Mouse (Mus musculus) lung, postnatal 0 days (tissue): ENCODE data around the gene Cdkn1c. TPM values are rescaled to one million over a fixed set of nuclear protein-coding genes. Genes with fewer than 3 reads are reported as not detected.

Experiments used
- ATAC-seq: fragments of 200-750 bp; cut with Nextera tagmentation; 2 replicates; pipeline ENCODE4 v1.8.0; 2017; ENCODE audit warnings: moderate library complexity
- DNase-seq: peaks from one replicate; pipeline ENCODE4 v3.0.0-alpha.2; 2016; ENCODE audit warnings: low spot score
- H3K27ac ChIP-seq: fragments of 300-500 bp; sonication (generic); 2 replicates; pipeline ENCODE4 v1.5.1; 2014; ENCODE audit warnings: antibody characterized with exemption, mild to moderate bottlenecking, low read length, mixed read lengths
- H3K27me3 ChIP-seq: fragments of 300-500 bp; sonication (generic); replicated peaks from 2 replicates; pipeline ENCODE4 v1.6.1; 2014; ENCODE audit warnings: low read length, mixed read lengths; ENCODE audit not compliant: insufficient read depth
- H3K36me3 ChIP-seq: fragments of 300-500 bp; sonication (generic); 2 replicates; pipeline ENCODE4 v1.6.1; 2014; ENCODE audit warnings: low read length, mixed read lengths; ENCODE audit not compliant: insufficient read depth
- H3K4me1 ChIP-seq: fragments of 300-500 bp; sonication (generic); 2 replicates; pipeline ENCODE4 v1.6.1; 2014; ENCODE audit warnings: antibody characterized with exemption, low read depth, low read length, mixed read lengths; ENCODE audit not compliant: insufficient read depth
- H3K4me2 ChIP-seq: fragments of 300-500 bp; sonication (generic); replicated peaks from 2 replicates; pipeline ENCODE4 v1.6.1; 2014; ENCODE audit warnings: low read depth, mild to moderate bottlenecking, low read length, moderate library complexity, mixed read lengths
- H3K4me3 ChIP-seq: fragments of 300-500 bp; sonication (generic); 2 replicates; pipeline ENCODE4 v1.5.1; 2014; ENCODE audit warnings: low read depth, low read length
- H3K9ac ChIP-seq: fragments of 300-500 bp; sonication (generic); replicated peaks from 2 replicates; pipeline ENCODE4 v1.6.1; 2014; ENCODE audit warnings: low read depth, mild to moderate bottlenecking
- H3K9me3 ChIP-seq: fragments of 300-500 bp; sonication (generic); 2 replicates; pipeline ENCODE4 v1.6.1; 2016; ENCODE audit warnings: low read length, mixed read lengths
- CTCF ChIP-seq: IDR thresholded peaks from 2 replicates; pipeline ENCODE4 v1.5.1; 2016; ENCODE audit warnings: antibody characterized with exemption, mild to moderate bottlenecking
- EP300 ChIP-seq: IDR thresholded peaks from 2 replicates; pipeline ENCODE4 v1.6.1; 2016; ENCODE audit warnings: antibody characterized with exemption, mild to moderate bottlenecking, control low read depth
- WGBS: fragments of 180-500 bp; shearing (Covaris S2); extraction: QIAGEN DNeasy Blood & Tissue Kit; methylation state at CpG from one replicate; pipeline ENCODE4 v1.1.7; 2014; 5-methylcytosine and 5-hydroxymethylcytosine counted together
- polyA plus RNA-seq: library from polyadenylated mRNA; unstranded; fragments of >200 nt; fragmentation: Nextera tagmentation; extraction: Ambion mirVana; gene quantifications from 2 replicates; pipeline ENCODE4 v1.2.1, GENCODE M21; 2015

Cdkn1c gene
- polyA plus RNA-seq, 1 experiment from 2014 or later: 207 TPM

DNA sequence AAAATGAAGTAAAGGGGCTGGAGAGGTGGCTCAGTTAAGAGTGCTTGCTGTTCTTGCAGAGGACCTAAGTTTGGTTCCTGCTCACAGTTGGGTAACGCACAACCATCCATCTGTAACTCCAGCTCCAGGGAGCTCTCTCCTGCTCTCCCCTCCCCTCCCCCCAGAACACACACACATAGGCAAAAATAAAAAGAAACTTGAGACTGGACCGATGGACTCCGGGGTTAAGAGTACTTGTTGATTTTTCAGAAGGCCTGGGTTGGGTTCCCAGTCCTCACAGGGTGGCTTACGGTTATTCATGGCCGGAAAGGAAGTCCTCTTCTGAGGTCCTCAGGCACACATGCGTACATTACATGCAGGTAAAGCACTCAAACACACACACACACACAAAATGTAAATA is 43.1 kb upstream of the Cdkn1c start:
- Histone ChIP-seq H3K4me3 (no peak overlapping the region), H3K9me3 (no peaks in the 10 kb centered on the region), H3K9ac (no peak overlapping the region), H3K27ac (no peak overlapping the region), H3K27me3 (0 out of 2 replicates have a peak, but pooled peaks cover 17% of the 10 kb centered on the region), H3K36me3 (no peaks in the 10 kb centered on the region), H3K4me1 (no peaks in the 10 kb centered on the region), H3K4me2 (no peak overlapping the region)
- DNase-seq (no peak), ATAC-seq (no peak)
- no peak for TF ChIP-seq CTCF
- no peak for TF ChIP-seq EP300
- 63% methylated on average over 6 of the region's 6 CpGs for WGBS

DNA sequence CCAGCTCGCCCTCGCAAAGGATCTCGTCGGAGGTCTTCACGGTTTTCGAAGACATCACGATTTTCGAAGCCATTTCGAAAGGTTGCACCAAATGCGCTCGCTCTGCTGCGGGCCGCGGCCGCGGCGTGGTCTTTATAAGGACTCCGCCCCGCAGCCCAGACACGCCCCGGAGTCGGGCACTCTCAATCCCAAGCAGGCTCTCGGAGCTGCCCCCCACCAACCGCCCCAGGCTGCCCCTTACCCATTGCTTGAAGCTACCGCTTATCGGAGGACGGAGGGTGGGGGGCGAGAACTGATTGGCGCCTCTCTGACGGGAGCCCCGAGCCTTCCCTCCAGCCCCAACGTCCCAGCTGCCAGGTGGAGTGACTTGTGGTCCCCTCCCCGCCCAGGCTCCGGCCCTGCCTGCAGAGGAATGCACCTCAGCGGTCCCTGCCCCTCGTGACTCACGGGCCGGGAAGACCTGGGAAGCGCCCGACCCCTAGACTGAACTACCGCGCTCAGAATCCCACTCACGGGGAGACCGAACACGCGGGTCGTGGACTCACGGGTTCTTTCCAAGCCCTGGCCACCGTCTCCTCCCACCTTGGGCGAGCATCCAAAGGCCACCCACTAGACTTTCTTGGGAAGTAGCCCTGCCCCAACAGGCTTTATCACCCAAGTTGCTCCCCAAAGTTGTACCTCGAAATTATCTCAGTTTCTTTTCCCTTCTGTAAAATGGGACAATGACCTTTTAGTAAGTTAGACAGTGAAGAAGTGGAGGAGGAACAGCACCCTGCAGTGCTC is 41.8 kb upstream of the Cdkn1c start, which contains the start of gene Phlda2:
Gene Phlda2 (minus strand): TSS at position 733 of the 783 bp plus-strand sequence.
- Histone ChIP-seq H3K27ac (no peak within 1 kb of the TSS), H3K27me3 (0 out of 2 replicates have a peak, but pooled peaks cover 17% of the 10 kb centered on the region), H3K4me3 (peak within 1 kb of the TSS; percentile 41), H3K9ac (peak within 1 kb of the TSS; percentile 26; the same call in 1 of the 2 replicates), H3K9me3 (no peaks in the 10 kb centered on the region), H3K4me2 (peak within 1 kb of the TSS; percentile 78), H3K36me3 (no peaks in the 10 kb centered on the region), H3K4me1 (no peaks in the 10 kb centered on the region)
- DNase-seq: peak; percentile 42
- TF ChIP-seq EP300: no peak
- no peak for TF ChIP-seq CTCF
- 2% methylated on average over 50 of the region's 51 CpGs for WGBS
- ATAC-seq: peak; percentile 53

DNA sequence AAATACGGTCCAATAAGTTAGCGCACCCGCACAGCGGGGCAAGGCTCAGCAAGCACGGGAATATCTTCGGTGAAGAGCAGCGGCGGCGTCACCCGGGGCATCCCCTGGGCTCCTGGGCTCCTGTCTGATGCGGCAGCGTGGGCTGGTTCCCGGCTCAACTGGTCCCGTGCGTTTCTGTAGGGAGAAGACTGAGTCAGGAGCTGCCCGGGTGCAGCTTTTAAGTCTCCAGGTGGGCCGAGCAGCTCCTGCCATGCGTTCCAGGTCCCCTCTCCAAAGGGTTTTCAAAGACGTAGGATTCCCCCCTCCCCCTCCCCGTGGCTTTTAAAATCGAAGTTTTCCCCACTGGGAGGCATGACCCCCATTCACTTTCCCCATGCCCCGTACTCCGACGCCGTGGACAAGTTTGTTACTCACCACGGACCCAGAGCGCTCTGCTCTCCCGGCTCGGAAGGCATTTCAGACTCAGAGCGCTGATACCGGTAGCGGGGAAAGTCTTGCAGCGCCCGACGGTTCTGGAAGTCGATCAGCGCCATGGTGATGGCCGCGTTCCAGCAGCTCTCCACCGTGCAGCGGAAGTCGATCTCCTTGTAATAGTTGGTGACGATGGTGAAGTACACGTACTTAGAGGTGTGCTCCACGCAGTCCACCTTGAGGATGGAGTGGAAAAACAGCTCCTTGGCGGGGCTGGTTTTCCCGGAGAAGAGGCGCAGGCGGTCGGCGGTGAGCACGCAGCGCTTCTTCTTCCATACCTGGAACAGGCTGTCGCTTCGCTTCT is 41.0 kb upstream of the Cdkn1c start:
- Histone ChIP-seq H3K27me3 (0 out of 2 replicates have a peak, but pooled peaks cover 17% of the 10 kb centered on the region), H3K4me3 (peak overlapping the region; percentile 41), H3K9ac (peak overlapping the region; percentile 26; the same call in 1 of the 2 replicates), H3K27ac (no peak overlapping the region), H3K4me2 (peak overlapping the region; percentile 78), H3K4me1 (no peaks in the 10 kb centered on the region), H3K9me3 (no peaks in the 10 kb centered on the region), H3K36me3 (no peaks in the 10 kb centered on the region)
- DNase-seq: peak; percentile 60
- TF ChIP-seq CTCF (no peak), EP300 (no peak)
- ATAC-seq: peak; percentile 64
- 2% methylated on average over 55 of the region's 55 CpGs for WGBS

DNA sequence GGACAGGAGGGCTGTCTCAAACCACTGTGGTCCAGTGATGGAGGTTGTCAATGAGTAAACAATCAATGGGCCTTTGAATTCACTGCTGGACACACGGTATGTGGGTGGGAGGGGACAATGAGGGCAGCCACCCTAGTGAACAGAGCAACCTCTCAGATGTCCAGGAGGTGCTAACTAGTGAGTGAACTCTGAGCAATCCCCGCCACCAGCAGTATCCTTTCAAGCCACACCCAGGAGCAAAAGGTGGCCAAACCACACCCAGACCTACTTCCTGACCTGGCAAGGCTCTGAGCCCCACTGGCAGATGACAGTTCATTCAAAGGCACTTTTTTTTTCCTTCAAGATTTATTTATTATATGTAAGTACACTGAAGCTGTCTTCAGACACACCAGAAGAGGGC is 40.1 kb upstream of the Cdkn1c start:
- H3K36me3 ChIP-seq: no peaks in the 10 kb centered on the region
- WGBS: 52% methylated on average over 2 of the region's 2 CpGs
- H3K4me1 ChIP-seq: no peaks in the 10 kb centered on the region
- 0 out of 2 replicates have a peak, but pooled peaks cover 17% of the 10 kb centered on the region for H3K27me3 ChIP-seq
- H3K9ac ChIP-seq: no peak overlapping the region
- H3K9me3 ChIP-seq: no peaks in the 10 kb centered on the region
- H3K4me2 ChIP-seq: no peak overlapping the region
- DNase-seq: peak; percentile 20
- no peak for ATAC-seq
- no peak for TF ChIP-seq CTCF
- no peak for TF ChIP-seq EP300
- no peak overlapping the region for H3K4me3 ChIP-seq
- no peak overlapping the region for H3K27ac ChIP-seq

DNA sequence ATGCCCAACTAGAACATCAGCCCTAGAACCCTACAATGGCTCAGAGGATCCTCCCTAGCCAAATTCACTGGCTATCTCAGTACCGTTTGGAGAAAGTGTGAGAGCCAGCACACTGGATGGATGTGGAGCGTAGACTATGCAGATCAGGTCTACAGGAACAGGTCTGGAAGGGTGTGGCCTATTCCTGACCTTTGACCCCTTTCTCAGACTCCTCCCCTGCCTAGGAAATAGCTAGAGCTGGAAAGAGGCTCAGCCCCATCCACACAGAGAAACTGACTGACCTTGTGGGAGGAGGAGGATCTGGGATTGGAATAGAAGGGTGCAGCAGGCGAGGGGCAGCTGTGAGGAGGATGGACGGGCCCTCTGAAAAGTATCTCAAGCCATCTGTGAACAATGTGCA is 37.7 kb upstream of the Cdkn1c start:
- WGBS: 87% methylated on average over 4 of the region's 4 CpGs
- ATAC-seq (no peak), DNase-seq (no peak)
- 0 out of 2 replicates have a peak, but pooled peaks cover 14% of the 10 kb centered on the region for H3K27me3 ChIP-seq
- H3K9ac ChIP-seq: no peak overlapping the region
- H3K4me3 ChIP-seq: no peak overlapping the region
- H3K4me1 ChIP-seq: no peaks in the 10 kb centered on the region
- TF ChIP-seq CTCF (no peak), EP300 (no peak)
- H3K36me3 ChIP-seq: no peaks in the 10 kb centered on the region
- no peaks in the 10 kb centered on the region for H3K9me3 ChIP-seq
- H3K27ac ChIP-seq: no peak overlapping the region
- H3K4me2 ChIP-seq: no peak overlapping the region
